9 mouse cellular contexts compared by ENCODE assay signal in the genomic region with DNA sequence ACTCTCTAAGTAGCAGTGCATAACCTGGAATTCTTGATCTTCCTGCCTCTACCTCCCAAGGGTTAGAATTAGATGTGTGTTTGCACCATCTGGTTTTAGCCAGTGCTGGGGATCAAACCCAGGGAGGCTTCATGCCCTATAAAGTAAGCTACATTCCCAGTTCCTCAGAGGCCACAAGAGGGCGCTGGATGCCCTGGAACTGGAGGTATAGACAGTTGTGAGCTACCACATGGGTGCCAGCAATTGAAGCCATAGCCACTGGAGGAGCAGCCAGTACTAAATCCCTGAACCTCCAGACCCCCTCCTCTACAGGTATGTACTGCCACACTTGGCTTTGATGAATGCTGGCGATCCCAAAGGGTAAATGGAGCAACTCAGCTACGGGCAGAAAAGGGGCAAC. TPM values are rescaled to one million over a fixed set of nuclear protein-coding genes. Genes with fewer than 3 reads are reported as not detected.
DNase-seq lines count a peak whose midpoint lies in the region; ATAC-seq and TF ChIP-seq lines count a peak whose summit lies in the region.
"Had no signal": no experiment of that assay in that cellular context is flagged by ENCODE, and none has a peak within 500 bp of the region (broad histone marks: within the 10 kb centered on the region; RNA-seq: fewer than 3 reads in every experiment).

No protein-coding gene starts in this region.

- peak; percentile 17; the same call in 1 of the 2 replicates for TF ChIP-seq CTCF in testis, adult 2 months (IDR thresholded peaks at IDR 0.05; ENCODE audit: control insufficient read depth, insufficient read depth, insufficient replicate concordance, low read depth, low read length)

- no peaks in the 10 kb centered on the region for H3K9me3 ChIP-seq in midbrain, embryonic 15.5 days
- H3K9me3 ChIP-seq: embryonic facial prominence, embryonic 12.5 days had no signal

- no peak overlapping the region for H3K4me3 ChIP-seq in testis, adult 2 months (ENCODE audit: control insufficient read depth, low read depth, low read length)
- H3K4me3 ChIP-seq in midbrain, embryonic 15.5 days: no peak overlapping the region
- H3K4me3 ChIP-seq: embryonic facial prominence, embryonic 12.5 days had no signal

- no peak overlapping the region for H3K27ac ChIP-seq in testis, adult 2 months (ENCODE audit: control insufficient read depth, insufficient read depth, low read depth, low read length)
- H3K27ac ChIP-seq in midbrain, embryonic 15.5 days: no peak overlapping the region
- H3K27ac ChIP-seq: embryonic facial prominence, embryonic 12.5 days had no signal

- H3K27me3 ChIP-seq in testis, adult 2 months (ENCODE audit: control insufficient read depth, insufficient read depth, low read length): no peaks in the 10 kb centered on the region
- H3K27me3 ChIP-seq in midbrain, embryonic 15.5 days (replicated peaks): no peaks in the 10 kb centered on the region
- H3K27me3 ChIP-seq: embryonic facial prominence, embryonic 12.5 days had no signal

- H3K36me3 ChIP-seq in testis, adult 2 months (ENCODE audit: control insufficient read depth, insufficient read depth, low read length): no peaks in the 10 kb centered on the region
- no peaks in the 10 kb centered on the region for H3K36me3 ChIP-seq in midbrain, embryonic 15.5 days (replicated peaks)

- peaks cover 5% of the 10 kb centered on the region; the same call in 1 of the 2 replicates for H3K4me1 ChIP-seq in testis, adult 2 months (ENCODE audit: control insufficient read depth, insufficient read depth, low read length)
- peaks cover 3% of the 10 kb centered on the region; the same call in 1 of the 2 replicates for H3K4me1 ChIP-seq in midbrain, embryonic 15.5 days
- H3K4me1 ChIP-seq: embryonic facial prominence, embryonic 12.5 days had no signal

- DNase-seq in gastrocnemius, adult 18-20 months (ENCODE audit: low spot score): peak; percentile 74
- no peak for DNase-seq in gastrocnemius, postnatal 4 days (ENCODE audit: low spot score in 2 of 2)
- DNase-seq in testis, postnatal 14 days (ENCODE audit: low spot score): no peak
- DNase-seq in cerebellum, adult 8-10 months: peak; percentile 61
- peak; percentile 51 to 60 for DNase-seq in kidney, postnatal 4 days
- DNase-seq in spleen, postnatal 4 days (ENCODE audit: low spot score in 2 of 2): peak; percentile 69 to 83

- ATAC-seq in midbrain, embryonic 15.5 days (replicated peaks): no peak

- 67% methylated on average over 3 of the region's 3 CpGs for WGBS in midbrain, embryonic 15.5 days

- no peak for TF ChIP-seq POLR2A in testis, adult 2 months (IDR thresholded peaks at IDR 0.05; ENCODE audit: control insufficient read depth, low read depth, low read length)

- no peak overlapping the region for H3K4me2 ChIP-seq in midbrain, embryonic 15.5 days
- H3K4me2 ChIP-seq: embryonic facial prominence, embryonic 12.5 days had no signal

- no peak overlapping the region for H3K9ac ChIP-seq in midbrain, embryonic 15.5 days
- H3K9ac ChIP-seq: embryonic facial prominence, embryonic 12.5 days had no signal

RNA-seq across cellular contexts. Expression of gene Jade2, which starts 37.5 kb away (rescaled TPM):
- 1 to 10 TPM; 6.5 to 9.4 TPM for total RNA-seq in gastrocnemius, adult 18-20 months (2021)
- 1 to 10 TPM; 2.1 to 2.2 TPM for total RNA-seq in gastrocnemius, postnatal 4 days (2021)
- polyA plus RNA-seq in testis, adult 2 months (2012; rRNA removed): 2.9 and 3.4 TPM in 2 replicates
- 0.56 and 0.68 TPM in 2 replicates for polyA plus RNA-seq in midbrain, embryonic 15.5 days (2015; fragmentation: Nextera tagmentation; extraction: Ambion mirVana)

RNA-seq across cellular contexts. Expression of gene Sar1b, which starts 56.5 kb away (rescaled TPM):
- 100 to 1,000 TPM; 433 to 496 TPM for total RNA-seq in gastrocnemius, adult 18-20 months (2021)
- total RNA-seq in gastrocnemius, postnatal 4 days (2021): 10 to 100 TPM; 68.2 to 70.9 TPM
- polyA plus RNA-seq in testis, adult 2 months (2012; rRNA removed): 11.8 and 14.9 TPM in 2 replicates
- 172 and 174 TPM in 2 replicates for polyA plus RNA-seq in midbrain, embryonic 15.5 days (2015; fragmentation: Nextera tagmentation; extraction: Ambion mirVana)

RNA-seq across cellular contexts. Expression of gene Sec24a, which starts 56.5 kb away (rescaled TPM):
- total RNA-seq in gastrocnemius, adult 18-20 months (2021): 10 to 100 TPM; 32.4 to 42.5 TPM
- 10 to 100 TPM; 23.4 to 28.3 TPM for total RNA-seq in gastrocnemius, postnatal 4 days (2021)
- 19.7 and 22.1 TPM in 2 replicates for polyA plus RNA-seq in testis, adult 2 months (2012; rRNA removed)
- 14.2 and 15.8 TPM in 2 replicates for polyA plus RNA-seq in midbrain, embryonic 15.5 days (2015; fragmentation: Nextera tagmentation; extraction: Ambion mirVana)

Comparison
In these comparisons a context has a peak if more than half of its experiments do, and no peak if none do; other contexts are left out.
1. DNase-seq: peak in gastrocnemius, adult 18-20 months (single experiment), cerebellum, adult 8-10 months (single experiment), kidney, postnatal 4 days (2 of 2) and spleen, postnatal 4 days (2 of 2); none in gastrocnemius, postnatal 4 days (0 of 2) and testis, postnatal 14 days (single experiment).
2. RNA of gene Sar1b, which starts 56.5 kb away (total RNA-seq): 433 to 496 TPM in gastrocnemius, adult 18-20 months; 68.2 to 70.9 TPM in gastrocnemius, postnatal 4 days; every median in the first group is over 4 times any median in the second.